Mouse (Mus musculus) left cerebral cortex, adult 8-10 months (tissue): Measurements from ENCODE around the gene Rgs21. TPM values are rescaled to one million over a fixed set of nuclear protein-coding genes. Genes with fewer than 3 reads are reported as not detected.

Experiments
- DNase-seq, 2 experiments: peaks; one replicate each; pipeline ENCODE4 v3.0.0; 2022; ENCODE audit warnings: low spot score in 2 of 2
- total RNA-seq, 4 experiments: library from RNA; stranded (reverse); gene quantifications; 2 replicates each; pipeline ENCODE4 v1.2.4; 2022

The Rgs21 gene
- not detected for total RNA-seq

- DNase-seq, result no peak
Measured at GRCm38 (mm10) chr1:144567567-144567966, at the start of gene Rgs21. TSS of gene Rgs21 (minus strand) at chr1:144567667.

- DNase-seq, result no peak
Measured at GRCm38 (mm10) chr1:144604071-144604470, 36.6 kb upstream of the Rgs21 start.

DNA sequence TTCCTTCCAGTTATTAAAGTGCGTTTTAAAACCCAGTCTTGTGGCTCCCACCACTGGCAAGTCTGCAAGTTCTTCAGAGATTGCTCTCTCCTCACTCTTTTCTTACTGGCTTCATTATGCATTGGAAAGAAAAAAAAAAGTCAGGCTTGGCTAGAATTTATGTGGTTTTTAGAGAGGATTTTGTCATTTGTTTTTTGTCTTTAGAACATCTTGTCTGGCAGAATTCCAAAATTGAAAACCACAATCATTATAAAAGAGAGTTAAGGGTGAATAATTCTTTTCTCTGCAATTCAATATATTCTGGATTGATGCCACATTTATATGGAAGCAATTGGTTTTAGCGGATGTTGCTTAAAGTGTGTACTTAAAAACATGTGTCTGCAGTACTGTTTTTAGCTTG lies 35.5 kb upstream of the Rgs21 start:
- no peak for DNase-seq

GRCm38 (mm10) chr1:144579321-144579720 lies 11.9 kb upstream of the Rgs21 start:
- no peak for DNase-seq

- no peak for DNase-seq
Measured at GRCm38 (mm10) chr1:144572972-144573371, 5.5 kb upstream of the Rgs21 start.

DNA sequence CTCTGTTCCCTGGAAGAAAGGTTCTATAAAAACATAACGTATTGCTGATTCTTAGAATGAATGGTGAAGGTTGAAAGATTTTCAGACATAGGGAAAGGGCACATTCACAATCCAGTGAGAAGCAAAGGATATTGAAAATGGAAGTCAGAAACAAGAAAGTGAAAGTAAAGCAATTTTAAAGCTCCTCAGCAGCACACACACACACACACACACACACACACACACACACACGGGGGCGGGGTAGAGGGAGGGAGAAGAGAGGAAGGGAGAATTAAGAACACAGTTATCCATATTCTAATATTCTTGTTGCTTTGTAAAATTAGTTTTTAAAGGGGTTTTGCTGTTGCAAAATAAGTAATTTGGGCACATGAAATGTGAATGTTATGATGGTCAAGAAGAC lies 2.4 kb upstream of the Rgs21 start:
- no peak for DNase-seq

GRCm38 (mm10) chr1:144545142-144545541 lies 22.3 kb downstream of the Rgs21 start:
- no peak for DNase-seq

GRCm38 (mm10) chr1:144544497-144544961 lies 22.9 kb downstream of the Rgs21 start:
- no peak for DNase-seq

GRCm38 (mm10) chr1:144531746-144532145 lies 35.7 kb downstream of the Rgs21 start:
- no peak for DNase-seq

DNA sequence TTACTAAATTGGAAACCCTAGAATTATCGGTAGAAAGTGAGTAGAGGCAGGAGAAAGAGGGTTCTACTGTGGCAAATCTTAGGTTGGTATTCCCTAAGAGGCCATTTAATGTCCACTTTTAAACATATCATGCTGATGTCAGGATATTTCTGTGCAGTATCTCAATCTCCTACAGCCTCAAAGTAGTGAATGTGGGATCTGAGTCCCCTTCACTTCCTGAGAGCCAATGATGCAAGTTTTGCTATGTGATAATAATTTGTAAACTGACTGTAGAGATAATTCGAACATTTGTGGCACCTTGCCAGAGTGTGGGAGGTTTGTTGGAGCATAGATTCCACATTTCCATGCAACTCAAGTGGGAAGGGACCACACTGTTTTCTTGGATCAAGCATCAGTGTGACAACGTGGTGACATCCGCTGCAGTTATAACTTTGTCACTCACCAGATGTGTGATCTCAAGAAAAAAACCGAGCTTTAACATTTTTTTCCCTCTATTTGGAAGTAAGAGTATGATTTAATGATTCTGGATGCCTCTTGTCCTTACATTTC lies 49.5 kb downstream of the Rgs21 start:
- peak; percentile 7 to 28 for DNase-seq

GRCm38 (mm10) chr1:144502241-144502640 lies 65.2 kb downstream of the Rgs21 start:
- no peak for DNase-seq

- DNase-seq, result no peak
Measured at GRCm38 (mm10) chr1:144500423-144500822, 67.0 kb downstream of the Rgs21 start.

DNA sequence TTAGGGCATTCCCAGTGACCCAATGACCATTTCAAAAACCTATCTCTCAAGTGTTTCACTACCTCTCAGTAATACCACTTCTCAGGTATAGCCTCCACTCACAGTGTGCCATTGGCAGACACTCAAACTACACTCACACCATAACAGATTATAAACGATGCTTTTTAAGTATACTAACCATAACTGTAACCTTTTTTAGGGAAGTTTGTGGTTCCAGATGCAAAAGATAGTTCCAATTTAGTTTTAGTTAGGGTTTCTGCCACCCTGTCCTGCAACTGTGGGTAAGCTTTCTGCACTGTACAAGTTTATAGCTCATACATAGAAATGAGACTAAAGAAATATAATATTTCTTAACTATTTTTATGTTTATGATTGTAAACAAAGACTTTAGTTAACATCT lies 67.7 kb downstream of the Rgs21 start:
- no peak for DNase-seq

- no peak for DNase-seq
Measured at GRCm38 (mm10) chr1:144498725-144499124, 68.7 kb downstream of the Rgs21 start.

GRCm38 (mm10) chr1:144498051-144498450 lies 69.4 kb downstream of the Rgs21 start:
- DNase-seq, result no peak

DNA sequence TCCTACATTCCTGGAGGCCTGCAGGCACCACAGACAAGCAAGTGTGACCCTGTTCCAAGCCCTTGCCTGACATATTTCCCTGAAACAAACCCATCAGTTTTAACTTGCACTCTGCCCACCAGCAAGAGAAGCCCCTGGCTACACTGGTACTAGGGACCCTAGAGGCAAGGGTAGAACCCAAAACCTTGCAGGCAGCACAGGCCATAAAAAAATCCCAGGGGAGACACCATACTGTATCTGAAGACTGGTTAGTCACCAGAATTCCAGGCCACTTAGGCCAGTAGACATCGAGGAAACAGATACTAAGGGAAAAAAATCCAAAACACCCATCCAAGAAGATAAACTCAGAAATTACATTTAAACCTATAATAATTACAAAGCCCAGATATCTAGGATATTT lies 74.1 kb downstream of the Rgs21 start:
- no peak for DNase-seq

DNA sequence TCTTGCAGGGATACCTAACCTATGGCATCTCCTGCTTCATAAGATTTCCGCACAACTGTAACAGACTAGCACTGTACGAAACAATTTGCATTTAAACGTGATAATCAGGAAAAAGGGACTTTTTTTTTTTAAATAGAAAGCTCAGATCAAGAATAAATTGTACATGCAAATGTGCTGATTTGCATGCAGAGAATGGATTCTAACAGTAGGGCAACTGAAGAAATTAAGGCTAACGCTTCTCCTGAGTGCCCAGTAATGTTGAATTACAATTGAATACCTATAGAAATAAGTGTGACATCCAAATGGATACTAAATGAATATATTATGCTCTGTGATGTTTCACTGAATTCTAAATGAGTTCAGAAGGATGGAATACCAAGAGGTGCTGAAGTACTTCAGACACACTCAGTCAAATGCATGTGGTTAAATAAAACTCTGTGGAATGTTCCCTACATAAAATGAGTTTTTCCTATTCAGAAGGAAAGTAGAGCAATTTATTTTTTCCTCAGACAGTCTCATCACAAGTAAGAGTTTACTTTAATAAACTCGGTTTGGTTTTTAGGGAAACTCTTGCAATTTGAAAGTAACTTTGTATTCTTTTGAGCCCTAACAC lies 79.1 kb downstream of the Rgs21 start:
- no peak for DNase-seq

Other genes with a start within 250 kb of the Rgs21 start
- under 1 TPM in 3 of 4 experiments, not detected in 1; 0.17 to 0.27 (median 0.23) TPM for gene Rgs18, start 207.8 kb upstream of the Rgs21 start, total RNA-seq